8 mouse cellular contexts compared by ENCODE assay signal in the genomic region with DNA sequence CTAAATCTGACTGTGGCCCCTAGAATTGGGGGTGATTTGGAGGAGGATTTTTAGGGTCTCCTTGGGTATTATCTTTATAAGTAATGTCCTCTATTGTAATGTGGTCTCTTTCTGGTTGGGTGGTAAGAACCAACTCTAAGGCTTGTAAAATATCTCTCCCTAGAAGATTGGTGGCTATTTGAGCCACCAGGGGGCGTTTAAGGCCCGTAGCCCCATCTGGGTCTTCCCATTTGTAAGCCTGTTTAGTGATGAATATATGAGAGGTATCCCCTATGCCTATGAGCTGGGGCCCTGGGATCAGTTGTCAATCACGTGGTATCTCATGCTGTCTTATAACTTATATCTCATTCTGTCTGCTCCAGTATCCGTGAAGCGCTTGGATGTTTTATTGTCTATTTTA. TPM values are rescaled to one million over a fixed set of nuclear protein-coding genes. Genes with fewer than 3 reads are reported as not detected.
DNase-seq lines count a peak whose midpoint lies in the region; ATAC-seq and TF ChIP-seq lines count a peak whose summit lies in the region.

No protein-coding gene starts in this region.

- no peaks in the 10 kb centered on the region for H3K27me3 ChIP-seq in forebrain, embryonic 14.5 days (replicated peaks; ENCODE audit: control insufficient read depth, insufficient read depth, low read length)
- no peaks in the 10 kb centered on the region for H3K27me3 ChIP-seq in forebrain, embryonic 12.5 days
- no peaks in the 10 kb centered on the region for H3K27me3 ChIP-seq in thymus, adult 2 months (ENCODE audit: control insufficient read depth, insufficient read depth, low read length)
- no peaks in the 10 kb centered on the region for H3K27me3 ChIP-seq in heart, embryonic 15.5 days
- no peaks in the 10 kb centered on the region for H3K27me3 ChIP-seq in limb, embryonic 10.5 days (ENCODE audit: low read depth, poor library complexity, severe bottlenecking)

- intact Hi-C loops in left cerebral cortex, postnatal 14 days (cut with DNase I): no loop called here

- H3K4me1 ChIP-seq in forebrain, embryonic 14.5 days (ENCODE audit: control insufficient read depth, insufficient read depth, low read length): no peaks in the 10 kb centered on the region
- no peaks in the 10 kb centered on the region for H3K4me1 ChIP-seq in forebrain, embryonic 12.5 days
- peaks cover 8% of the 10 kb centered on the region; the same call in 1 of the 2 replicates for H3K4me1 ChIP-seq in thymus, adult 2 months (replicated peaks; ENCODE audit: control insufficient read depth, insufficient read depth, low read length)
- no peaks in the 10 kb centered on the region for H3K4me1 ChIP-seq in heart, embryonic 15.5 days (replicated peaks)
- H3K4me1 ChIP-seq in limb, embryonic 10.5 days: no peaks in the 10 kb centered on the region

- 77% methylated on average over 5 of the region's 5 CpGs for WGBS in forebrain, embryonic 14.5 days
- 74% methylated on average over 5 of the region's 5 CpGs for WGBS in forebrain, embryonic 12.5 days
- 75% methylated on average over 5 of the region's 5 CpGs for WGBS in thymus, adult 2 months
- 69% methylated on average over 5 of the region's 5 CpGs for WGBS in heart, embryonic 15.5 days
- 82% methylated on average over 5 of the region's 5 CpGs for WGBS in limb, embryonic 10.5 days

- no peak overlapping the region for H3K4me2 ChIP-seq in forebrain, embryonic 14.5 days (ENCODE audit: low read length)
- H3K4me2 ChIP-seq in forebrain, embryonic 12.5 days: no peak overlapping the region
- H3K4me2 ChIP-seq in heart, embryonic 15.5 days: no peak overlapping the region

- TF ChIP-seq CTCF in thymus, adult 2 months (IDR thresholded peaks at IDR 0.05; ENCODE audit: borderline replicate concordance, control insufficient read depth, extremely low read depth, insufficient read depth, low read length, poor library complexity): no peak

- ATAC-seq in forebrain, embryonic 14.5 days: no peak
- ATAC-seq in forebrain, embryonic 12.5 days (ENCODE audit: low FRiP score): no peak
- ATAC-seq in heart, embryonic 15.5 days (replicated peaks; ENCODE audit: insufficient number of reproducible peaks, insufficient read depth, low FRiP score, low read depth): 0 out of 2 replicates have a peak, but pooled peaks have one; percentile 27
- peak; percentile 60 for ATAC-seq in megakaryocyte progenitor cell, adult 5-6 weeks (replicated peaks; ENCODE audit: poor library complexity)

- H3K27ac ChIP-seq in forebrain, embryonic 14.5 days (ENCODE audit: low read depth, low read length): no peak overlapping the region
- H3K27ac ChIP-seq in forebrain, embryonic 12.5 days: no peak overlapping the region
- no peak overlapping the region for H3K27ac ChIP-seq in thymus, adult 2 months (ENCODE audit: control insufficient read depth, insufficient read depth, low read length)
- H3K27ac ChIP-seq in heart, embryonic 15.5 days: no peak overlapping the region
- no peak overlapping the region for H3K27ac ChIP-seq in limb, embryonic 10.5 days

- H3K36me3 ChIP-seq in forebrain, embryonic 14.5 days (ENCODE audit: control insufficient read depth, insufficient read depth, low read length): no peaks in the 10 kb centered on the region
- H3K36me3 ChIP-seq in forebrain, embryonic 12.5 days (replicated peaks): no peaks in the 10 kb centered on the region
- H3K36me3 ChIP-seq in thymus, adult 2 months (ENCODE audit: control insufficient read depth, insufficient read depth, low read length): no peaks in the 10 kb centered on the region
- H3K36me3 ChIP-seq in heart, embryonic 15.5 days: no peaks in the 10 kb centered on the region
- H3K36me3 ChIP-seq in limb, embryonic 10.5 days: no peaks in the 10 kb centered on the region

- DNase-seq in forebrain, embryonic 14.5 days (ENCODE audit: low spot score): peak; percentile 5
- peak; percentile 24 for DNase-seq in thymus, adult 2 months
- no peak for DNase-seq in thymus, postnatal 25 days
- no peak for DNase-seq in limb, embryonic 10.5 days (ENCODE audit: low spot score)
- DNase-seq in left cerebral cortex, postnatal 14 days (ENCODE audit: low spot score in 2 of 2): no peak

- no peaks in the 10 kb centered on the region for H3K9me3 ChIP-seq in forebrain, embryonic 14.5 days (replicated peaks; ENCODE audit: control insufficient read depth, low read length)
- H3K9me3 ChIP-seq in forebrain, embryonic 12.5 days: no peaks in the 10 kb centered on the region
- H3K9me3 ChIP-seq in heart, embryonic 15.5 days (replicated peaks): no peaks in the 10 kb centered on the region
- H3K9me3 ChIP-seq in limb, embryonic 10.5 days (replicated peaks): no peaks in the 10 kb centered on the region

- no peak for TF ChIP-seq POLR2A in thymus, adult 2 months (IDR thresholded peaks at IDR 0.05; ENCODE audit: control insufficient read depth, extremely low read depth, insufficient read depth, low read length, poor library complexity)

- H3K4me3 ChIP-seq in forebrain, embryonic 14.5 days (ENCODE audit: low read depth, low read length): no peak overlapping the region
- H3K4me3 ChIP-seq in forebrain, embryonic 12.5 days (replicated peaks): no peak overlapping the region
- no peak overlapping the region for H3K4me3 ChIP-seq in thymus, adult 2 months (ENCODE audit: control insufficient read depth, insufficient read depth, low read length)
- H3K4me3 ChIP-seq in heart, embryonic 15.5 days: no peak overlapping the region
- H3K4me3 ChIP-seq in limb, embryonic 10.5 days: no peak overlapping the region

- H3K9ac ChIP-seq in forebrain, embryonic 14.5 days (ENCODE audit: low read length): no peak overlapping the region
- H3K9ac ChIP-seq in forebrain, embryonic 12.5 days: no peak overlapping the region
- no peak overlapping the region for H3K9ac ChIP-seq in heart, embryonic 15.5 days

RNA-seq across cellular contexts. Expression of gene Fam111a, which starts 3.6 kb away (rescaled TPM):
- 9.9 and 10.9 TPM in 2 replicates for polyA plus RNA-seq in forebrain, embryonic 14.5 days (2014; fragmentation: Nextera tagmentation; extraction: Ambion mirVana)
- 17.9 and 18.4 TPM in 2 replicates for polyA plus RNA-seq in forebrain, embryonic 12.5 days (2016; fragmentation: Nextera tagmentation; extraction: Ambion mirVana)
- 4.4 and 4.9 TPM in 2 replicates for polyA plus RNA-seq in thymus, adult 2 months (2012; rRNA removed)
- polyA plus RNA-seq in heart, embryonic 15.5 days (2015; fragmentation: Nextera tagmentation; extraction: Ambion mirVana): 16.6 and 17.3 TPM in 2 replicates
- 193 and 210 TPM in 2 replicates for total RNA-seq in megakaryocyte progenitor cell, adult 5-6 weeks (2015)
- total RNA-seq in megakaryocyte progenitor cell, adult 5-6 weeks (2017): 232 and 248 TPM in 2 replicates
- 11.5 and 15.4 TPM in 2 replicates for polyA plus RNA-seq in limb, embryonic 10.5 days (2016; fragmentation: Nextera tagmentation; extraction: Ambion mirVana)
- 1 to 10 TPM; 1.9 to 2.7 TPM for total RNA-seq in left cerebral cortex, postnatal 14 days (2021)

RNA-seq across cellular contexts. Expression of gene Dtx4, which starts 47.9 kb away (rescaled TPM):
- polyA plus RNA-seq in forebrain, embryonic 14.5 days (2014; fragmentation: Nextera tagmentation; extraction: Ambion mirVana): 15.3 and 18.2 TPM in 2 replicates
- 34.2 and 37.4 TPM in 2 replicates for polyA plus RNA-seq in forebrain, embryonic 12.5 days (2016; fragmentation: Nextera tagmentation; extraction: Ambion mirVana)
- 5.6 and 6.3 TPM in 2 replicates for polyA plus RNA-seq in thymus, adult 2 months (2012; rRNA removed)
- polyA plus RNA-seq in heart, embryonic 15.5 days (2015; fragmentation: Nextera tagmentation; extraction: Ambion mirVana): 2.5 and 4.5 TPM in 2 replicates
- total RNA-seq in megakaryocyte progenitor cell, adult 5-6 weeks (2015): 41.4 and 46.5 TPM in 2 replicates
- total RNA-seq in megakaryocyte progenitor cell, adult 5-6 weeks (2017): 38.9 and 39.0 TPM in 2 replicates
- 1.8 and 2.3 TPM in 2 replicates for polyA plus RNA-seq in limb, embryonic 10.5 days (2016; fragmentation: Nextera tagmentation; extraction: Ambion mirVana)
- total RNA-seq in left cerebral cortex, postnatal 14 days (2021): 10 to 100 TPM; 46.5 to 52.1 TPM

RNA-seq across cellular contexts. Expression of gene Gm4952, which starts 50.6 kb away (rescaled TPM):
- polyA plus RNA-seq in forebrain, embryonic 14.5 days (2014; fragmentation: Nextera tagmentation; extraction: Ambion mirVana): not detected in 2 replicates
- not detected in 2 replicates for polyA plus RNA-seq in forebrain, embryonic 12.5 days (2016; fragmentation: Nextera tagmentation; extraction: Ambion mirVana)
- 0.13 and 0.22 TPM in 2 replicates for polyA plus RNA-seq in thymus, adult 2 months (2012; rRNA removed)
- 0.10 and 0.15 TPM in 2 replicates for polyA plus RNA-seq in heart, embryonic 15.5 days (2015; fragmentation: Nextera tagmentation; extraction: Ambion mirVana)
- total RNA-seq in megakaryocyte progenitor cell, adult 5-6 weeks (2015): not detected in 2 replicates
- not detected in 2 replicates for total RNA-seq in megakaryocyte progenitor cell, adult 5-6 weeks (2017)
- not detected in 2 replicates for polyA plus RNA-seq in limb, embryonic 10.5 days (2016; fragmentation: Nextera tagmentation; extraction: Ambion mirVana)
- total RNA-seq in left cerebral cortex, postnatal 14 days (2021): under 1 TPM in 1 of 2 experiments, not detected in 1; 0.44 TPM

Comparison
In these comparisons a context has a peak if more than half of its experiments do, and no peak if none do; other contexts are left out.
1. DNase-seq: peak in forebrain, embryonic 14.5 days (single experiment) and thymus, adult 2 months (single experiment); none in thymus, postnatal 25 days (single experiment), limb, embryonic 10.5 days (single experiment) and left cerebral cortex, postnatal 14 days (0 of 2).
2. ATAC-seq: peak in heart, embryonic 15.5 days (single experiment) and megakaryocyte progenitor cell, adult 5-6 weeks (single experiment); none in forebrain, embryonic 14.5 days (single experiment) and forebrain, embryonic 12.5 days (single experiment).